Mouse (Mus musculus): ENCODE results near the gene Sema6d. TPM values are rescaled to one million over a fixed set of nuclear protein-coding genes. Genes with fewer than 3 reads are reported as not detected.

Sema6d gene
- polyA plus RNA-seq, 1 experiment from 2014 or later = 3.6 TPM

DNA sequence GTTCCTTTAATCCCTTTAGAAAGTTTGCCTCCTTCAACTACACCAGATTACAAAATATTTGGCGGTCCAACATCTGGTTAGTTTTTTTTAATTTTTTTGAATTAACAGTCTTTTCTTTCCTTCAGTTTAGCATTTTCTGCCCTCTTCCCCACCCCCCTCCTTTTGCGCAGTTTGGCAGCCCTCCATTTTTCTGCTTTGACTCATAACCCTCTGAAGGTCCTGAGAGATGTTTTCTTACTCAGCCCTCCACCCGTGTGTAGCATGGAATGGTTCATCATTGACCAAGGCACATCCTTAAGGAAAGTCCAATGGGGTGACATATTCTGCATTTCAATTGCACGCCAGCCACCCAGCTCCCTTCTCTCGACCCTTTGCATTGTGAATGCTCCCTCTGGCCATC lies 570.9 kb downstream of the Sema6d start:
- Histone ChIP-seq H3K9me3 (ENCODE audit: low read length) (no peaks in the 10 kb centered on the region), H3K4me2 (ENCODE audit: low read depth, low read length) (no peak overlapping the region), H3K27me3 (ENCODE audit: insufficient read depth, low read length) (no peaks in the 10 kb centered on the region), H3K4me1 (ENCODE audit: insufficient read depth) (no peaks in the 10 kb centered on the region), H3K36me3 (replicated peaks; ENCODE audit: insufficient read depth, low read length) (peaks cover 8% of the 10 kb centered on the region; the same call in 1 of the 2 replicates), H3K4me3 (ENCODE audit: low read depth, low read length) (no peak overlapping the region), H3K27ac (ENCODE audit: low read depth) (no peak overlapping the region), H3K9ac (replicated peaks) (no peak overlapping the region)
- 80% methylated on average over 5 of the region's 5 CpGs for WGBS (ENCODE audit: insufficient replicate concordance)
- DNase-seq = no peak
- ATAC-seq = no peak
- no peak for TF ChIP-seq CTCF (IDR thresholded peaks at IDR 0.05; ENCODE audit: low read depth)
- TF ChIP-seq EP300 (IDR thresholded peaks at IDR 0.05; ENCODE audit: low read depth) = no peak

GRCm38 (mm10) chr2:124661316-124661715 lies 571.5 kb downstream of the Sema6d start:
- Histone ChIP-seq H3K27ac (ENCODE audit: low read depth) (no peak overlapping the region), H3K36me3 (replicated peaks; ENCODE audit: insufficient read depth, low read length) (0 out of 2 replicates have a peak, but pooled peaks cover 5% of the 10 kb centered on the region), H3K4me2 (ENCODE audit: low read depth, low read length) (no peak overlapping the region), H3K4me1 (ENCODE audit: insufficient read depth) (no peaks in the 10 kb centered on the region), H3K27me3 (ENCODE audit: insufficient read depth, low read length) (no peaks in the 10 kb centered on the region), H3K9me3 (ENCODE audit: low read length) (no peaks in the 10 kb centered on the region), H3K4me3 (ENCODE audit: low read depth, low read length) (no peak overlapping the region), H3K9ac (replicated peaks) (no peak overlapping the region)
- 85% methylated on average over 9 of the region's 9 CpGs for WGBS (ENCODE audit: insufficient replicate concordance)
- no peak for DNase-seq
- no peak for ATAC-seq
- TF ChIP-seq CTCF (IDR thresholded peaks at IDR 0.05; ENCODE audit: low read depth) = no peak
- TF ChIP-seq EP300 (IDR thresholded peaks at IDR 0.05; ENCODE audit: low read depth) = no peak

GRCm38 (mm10) chr2:124662257-124662656 lies 572.5 kb downstream of the Sema6d start:
- Histone ChIP-seq H3K4me3 (ENCODE audit: low read depth, low read length) (no peak overlapping the region), H3K27me3 (ENCODE audit: insufficient read depth, low read length) (no peaks in the 10 kb centered on the region), H3K27ac (ENCODE audit: low read depth) (no peak overlapping the region), H3K36me3 (replicated peaks; ENCODE audit: insufficient read depth, low read length) (0 out of 2 replicates have a peak, but pooled peaks cover 5% of the 10 kb centered on the region), H3K9ac (replicated peaks) (no peak overlapping the region), H3K4me2 (ENCODE audit: low read depth, low read length) (no peak overlapping the region), H3K9me3 (ENCODE audit: low read length) (no peaks in the 10 kb centered on the region), H3K4me1 (ENCODE audit: insufficient read depth) (no peaks in the 10 kb centered on the region)
- ATAC-seq (no peak), DNase-seq (no peak)
- WGBS (ENCODE audit: insufficient replicate concordance) = 41% methylated on average over 5 of the region's 5 CpGs
- no peak for TF ChIP-seq EP300 (IDR thresholded peaks at IDR 0.05; ENCODE audit: low read depth)
- TF ChIP-seq CTCF (IDR thresholded peaks at IDR 0.05; ENCODE audit: low read depth) = no peak

- no peak for ATAC-seq
- H3K4me1 ChIP-seq (ENCODE audit: insufficient read depth) = no peaks in the 10 kb centered on the region
- no peak overlapping the region for H3K4me2 ChIP-seq (ENCODE audit: low read depth, low read length)
- H3K4me3 ChIP-seq (ENCODE audit: low read depth, low read length) = no peak overlapping the region
- H3K27ac ChIP-seq (ENCODE audit: low read depth) = no peak overlapping the region
- DNase-seq = no peak
- TF ChIP-seq EP300 (IDR thresholded peaks at IDR 0.05; ENCODE audit: low read depth) (no peak), CTCF (IDR thresholded peaks at IDR 0.05; ENCODE audit: low read depth) (no peak)
- no peaks in the 10 kb centered on the region for H3K9me3 ChIP-seq (ENCODE audit: low read length)
- WGBS (ENCODE audit: insufficient replicate concordance) = 87% methylated on average over 16 of the region's 16 CpGs
- H3K9ac ChIP-seq (replicated peaks) = no peak overlapping the region
- 0 out of 2 replicates have a peak, but pooled peaks cover 5% of the 10 kb centered on the region for H3K36me3 ChIP-seq (replicated peaks; ENCODE audit: insufficient read depth, low read length)
- no peaks in the 10 kb centered on the region for H3K27me3 ChIP-seq (ENCODE audit: insufficient read depth, low read length)
Measured at GRCm38 (mm10) chr2:124664191-124664590, 574.4 kb downstream of the Sema6d start.

GRCm38 (mm10) chr2:124668431-124668830 lies 578.7 kb downstream of the Sema6d start:
- Histone ChIP-seq H3K27ac (ENCODE audit: low read depth) (no peak overlapping the region), H3K4me2 (ENCODE audit: low read depth, low read length) (no peak overlapping the region), H3K9ac (replicated peaks) (no peak overlapping the region), H3K36me3 (replicated peaks; ENCODE audit: insufficient read depth, low read length) (0 out of 2 replicates have a peak, but pooled peaks cover 5% of the 10 kb centered on the region), H3K27me3 (ENCODE audit: insufficient read depth, low read length) (no peaks in the 10 kb centered on the region), H3K9me3 (ENCODE audit: low read length) (no peaks in the 10 kb centered on the region), H3K4me1 (ENCODE audit: insufficient read depth) (no peaks in the 10 kb centered on the region), H3K4me3 (ENCODE audit: low read depth, low read length) (no peak overlapping the region)
- WGBS (ENCODE audit: insufficient replicate concordance) = 75% methylated on average over 1 of the region's 1 CpGs
- no peak for ATAC-seq
- DNase-seq = no peak
- TF ChIP-seq EP300 (IDR thresholded peaks at IDR 0.05; ENCODE audit: low read depth) (no peak), CTCF (IDR thresholded peaks at IDR 0.05; ENCODE audit: low read depth) (no peak)

- H3K4me2 ChIP-seq (ENCODE audit: low read depth, low read length) = no peak overlapping the region
Measured at GRCm38 (mm10) chr2:124673117-124673516, 583.3 kb downstream of the Sema6d start.

DNA sequence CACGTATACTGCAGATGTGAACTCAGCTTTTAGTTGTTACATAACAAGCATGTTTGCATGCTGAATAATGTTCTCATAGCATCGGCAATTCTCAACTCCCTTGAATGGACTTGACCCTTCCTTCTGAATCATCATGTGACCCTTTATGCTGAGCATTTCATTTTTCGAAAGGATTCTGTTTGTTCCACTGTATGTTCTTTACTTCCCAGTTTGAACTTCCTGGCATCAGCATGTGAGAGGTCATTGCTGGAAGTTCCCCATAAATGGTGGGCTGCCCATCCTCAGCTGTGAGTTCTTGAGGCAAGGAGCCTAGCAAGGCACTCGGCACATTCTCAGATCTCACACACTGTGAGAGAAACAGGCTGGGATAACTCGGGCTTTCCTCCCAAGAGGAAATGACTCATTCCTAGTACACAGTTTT lies 594.7 kb downstream of the Sema6d start:
- Histone ChIP-seq H3K4me2 (ENCODE audit: low read depth, low read length) (no peak overlapping the region), H3K36me3 (replicated peaks; ENCODE audit: insufficient read depth, low read length) (no peaks in the 10 kb centered on the region), H3K4me1 (ENCODE audit: insufficient read depth) (no peaks in the 10 kb centered on the region), H3K27ac (ENCODE audit: low read depth) (no peak overlapping the region), H3K27me3 (ENCODE audit: insufficient read depth, low read length) (no peaks in the 10 kb centered on the region), H3K9me3 (ENCODE audit: low read length) (no peaks in the 10 kb centered on the region), H3K4me3 (ENCODE audit: low read depth, low read length) (no peak overlapping the region), H3K9ac (replicated peaks) (no peak overlapping the region)
- DNase-seq = no peak
- ATAC-seq = peak; percentile 90
- WGBS (ENCODE audit: insufficient replicate concordance) = 50% methylated on average over 5 of the region's 5 CpGs
- TF ChIP-seq CTCF (IDR thresholded peaks at IDR 0.05; ENCODE audit: low read depth) (no peak), EP300 (IDR thresholded peaks at IDR 0.05; ENCODE audit: low read depth) (peak; percentile 57; the same call in 1 of the 2 replicates)

More at GRCm38 (mm10) chr2:124673117-124673516, 583.3 kb downstream of the Sema6d start:
- TF ChIP-seq EP300 (IDR thresholded peaks at IDR 0.05; ENCODE audit: low read depth) (no peak), CTCF (IDR thresholded peaks at IDR 0.05; ENCODE audit: low read depth) (no peak)
- Histone ChIP-seq H3K36me3 (replicated peaks; ENCODE audit: insufficient read depth, low read length) (no peaks in the 10 kb centered on the region), H3K9me3 (ENCODE audit: low read length) (no peaks in the 10 kb centered on the region), H3K27ac (ENCODE audit: low read depth) (no peak overlapping the region), H3K27me3 (ENCODE audit: insufficient read depth, low read length) (no peaks in the 10 kb centered on the region), H3K4me1 (ENCODE audit: insufficient read depth) (no peaks in the 10 kb centered on the region), H3K9ac (replicated peaks) (no peak overlapping the region), H3K4me3 (ENCODE audit: low read depth, low read length) (no peak overlapping the region)
- ATAC-seq (no peak), DNase-seq (no peak)

Data from liver, postnatal 0 days (tissue).